Mouse (Mus musculus): Measurements from ENCODE around the gene Top3a. TPM values are rescaled to one million over a fixed set of nuclear protein-coding genes. Genes with fewer than 3 reads are reported as not detected.
A peak's percentile ranks its signal among the peaks of the same experiment; 100 is the strongest.

Gene Top3a
- polyA plus RNA-seq, 1 experiment from 2014 or later = 5.9 TPM

GRCm38 (mm10) chr11:60700320-60701185, 76.6 kb downstream of the Top3a start:
- Histone ChIP-seq H3K36me3 (replicated peaks) (peaks cover 9% of the 10 kb centered on the region), H3K9me3 (replicated peaks) (no peaks in the 10 kb centered on the region), H3K27me3 (0 out of 2 replicates have a peak, but pooled peaks cover 3% of the 10 kb centered on the region), H3K4me3 (replicated peaks) (peak overlapping the region; percentile 73), H3K4me1 (replicated peaks) (peaks cover 46% of the 10 kb centered on the region), H3K9ac (peak overlapping the region; percentile 90), H3K4me2 (peak overlapping the region; percentile 89), H3K27ac (replicated peaks) (peak overlapping the region; percentile 85)
- WGBS (ENCODE audit: insufficient replicate concordance) = 24% methylated on average over 12 of the region's 12 CpGs
- no peak for ATAC-seq (ENCODE audit: insufficient read depth)

- 0 out of 2 replicates have a peak, but pooled peaks cover 3% of the 10 kb centered on the region for H3K27me3 ChIP-seq
- H3K27ac ChIP-seq (replicated peaks) = peak within 1 kb of the TSS; percentile 85
- peaks cover 4% of the 10 kb centered on the region for H3K36me3 ChIP-seq (replicated peaks)
- under 1% methylated on average over 72 of the region's 73 CpGs for WGBS (ENCODE audit: insufficient replicate concordance)
- ATAC-seq (ENCODE audit: insufficient read depth) = peak; percentile 91
- no peaks in the 10 kb centered on the region for H3K9me3 ChIP-seq (replicated peaks)
- H3K4me2 ChIP-seq = peak within 1 kb of the TSS; percentile 89
- peak within 1 kb of the TSS; percentile 73 for H3K4me3 ChIP-seq (replicated peaks)
- peak within 1 kb of the TSS; percentile 90 for H3K9ac ChIP-seq
- peaks cover 46% of the 10 kb centered on the region for H3K4me1 ChIP-seq (replicated peaks)
These were observed 77.6 kb downstream of the Top3a start, which contains the start of gene Llgl1 for GRCm38 (mm10) chr11:60699524-60700075. TSS of gene Llgl1 (plus strand) at chr11:60699723.

- H3K27ac ChIP-seq (replicated peaks) = peak overlapping the region; percentile 85
- peak; percentile 12 for ATAC-seq (ENCODE audit: insufficient read depth)
- no peaks in the 10 kb centered on the region for H3K36me3 ChIP-seq (replicated peaks)
- 5% methylated on average over 22 of the region's 22 CpGs for WGBS (ENCODE audit: insufficient replicate concordance)
- H3K9me3 ChIP-seq (replicated peaks) = no peaks in the 10 kb centered on the region
- H3K9ac ChIP-seq = peak overlapping the region; percentile 90
- H3K4me1 ChIP-seq (replicated peaks) = peaks cover 46% of the 10 kb centered on the region
- H3K27me3 ChIP-seq = 0 out of 2 replicates have a peak, but pooled peaks cover 3% of the 10 kb centered on the region
- peak overlapping the region; percentile 73 for H3K4me3 ChIP-seq (replicated peaks)
- peak overlapping the region; percentile 89 for H3K4me2 ChIP-seq
These were observed 78.2 kb downstream of the Top3a start for GRCm38 (mm10) chr11:60698806-60699523.

- 42% methylated on average over 2 of the region's 2 CpGs for WGBS (ENCODE audit: insufficient replicate concordance)
- H3K4me2 ChIP-seq = no peak overlapping the region
- no peak overlapping the region for H3K27ac ChIP-seq (replicated peaks)
- H3K4me1 ChIP-seq (replicated peaks) = peaks cover 35% of the 10 kb centered on the region
- ATAC-seq (ENCODE audit: insufficient read depth) = no peak
- no peaks in the 10 kb centered on the region for H3K9me3 ChIP-seq (replicated peaks)
- H3K27me3 ChIP-seq = 0 out of 2 replicates have a peak, but pooled peaks cover 3% of the 10 kb centered on the region
- H3K36me3 ChIP-seq (replicated peaks) = no peaks in the 10 kb centered on the region
- H3K9ac ChIP-seq = no peak overlapping the region
- H3K4me3 ChIP-seq (replicated peaks) = no peak overlapping the region
These were observed 79.6 kb downstream of the Top3a start for GRCm38 (mm10) chr11:60697561-60697960.

GRCm38 (mm10) chr11:60696165-60696564, 81.0 kb downstream of the Top3a start:
- no peaks in the 10 kb centered on the region for H3K36me3 ChIP-seq (replicated peaks)
- 0 out of 2 replicates have a peak, but pooled peaks cover 3% of the 10 kb centered on the region for H3K27me3 ChIP-seq
- 48% methylated on average over 1 of the region's 1 CpGs for WGBS (ENCODE audit: insufficient replicate concordance)
- peaks cover 23% of the 10 kb centered on the region for H3K4me1 ChIP-seq (replicated peaks)
- no peak for ATAC-seq (ENCODE audit: insufficient read depth)
- no peaks in the 10 kb centered on the region for H3K9me3 ChIP-seq (replicated peaks)
- H3K4me2 ChIP-seq = no peak overlapping the region
- H3K4me3 ChIP-seq (replicated peaks) = no peak overlapping the region
- no peak overlapping the region for H3K9ac ChIP-seq
- no peak overlapping the region for H3K27ac ChIP-seq (replicated peaks)

Small RNA genes lying within 50 kb of the gene (microRNA-seq; reads per million reads assigned to microRNA genes)
- gene Mir5100 = 4.3 reads per million, percentile 13 among the genes with 10 or more reads in this experiment

Other genes starting within 250 kb of the Top3a start
- 16.8 and 17.3 TPM in 2 replicates for gene Alkbh5, start 241.0 kb downstream of the Top3a start, polyA plus RNA-seq (2015; fragmentation: Nextera tagmentation; extraction: Ambion mirVana)
- 13.0 and 14.5 TPM in 2 replicates for gene Llgl1, start 77.6 kb downstream of the Top3a start, polyA plus RNA-seq (2015; fragmentation: Nextera tagmentation; extraction: Ambion mirVana)
- 27.8 and 29.1 TPM in 2 replicates for gene Flii, start 50.1 kb downstream of the Top3a start, polyA plus RNA-seq (2015; fragmentation: Nextera tagmentation; extraction: Ambion mirVana)
- gene Mief2, start 49.0 kb downstream of the Top3a start, polyA plus RNA-seq (2015; fragmentation: Nextera tagmentation; extraction: Ambion mirVana) = 2.5 and 2.8 TPM in 2 replicates
- gene Smcr8, start 159 bp upstream of the Top3a start, polyA plus RNA-seq (2015; fragmentation: Nextera tagmentation; extraction: Ambion mirVana) = 2.6 and 3.2 TPM in 2 replicates
- gene Shmt1, start 34.4 kb upstream of the Top3a start, polyA plus RNA-seq (2015; fragmentation: Nextera tagmentation; extraction: Ambion mirVana) = 52.4 and 64.0 TPM in 2 replicates
- 20.2 and 22.6 TPM in 2 replicates for gene Dhrs7b, start 53.3 kb upstream of the Top3a start, polyA plus RNA-seq (2015; fragmentation: Nextera tagmentation; extraction: Ambion mirVana)
- gene Tmem11, start 101.9 kb upstream of the Top3a start, polyA plus RNA-seq (2015; fragmentation: Nextera tagmentation; extraction: Ambion mirVana) = 26.7 and 28.7 TPM in 2 replicates
- gene Natd1, start 137.4 kb upstream of the Top3a start, polyA plus RNA-seq (2015; fragmentation: Nextera tagmentation; extraction: Ambion mirVana) = 13.2 and 14.8 TPM in 2 replicates
- gene Map2k3, start 154.7 kb upstream of the Top3a start, polyA plus RNA-seq (2015; fragmentation: Nextera tagmentation; extraction: Ambion mirVana) = 142 and 165 TPM in 2 replicates
- gene Kcnj12, start 245.2 kb upstream of the Top3a start, polyA plus RNA-seq (2015; fragmentation: Nextera tagmentation; extraction: Ambion mirVana) = 0.08 TPM in 1 of 2 replicates, not detected in the other